In the genomic region with DNA sequence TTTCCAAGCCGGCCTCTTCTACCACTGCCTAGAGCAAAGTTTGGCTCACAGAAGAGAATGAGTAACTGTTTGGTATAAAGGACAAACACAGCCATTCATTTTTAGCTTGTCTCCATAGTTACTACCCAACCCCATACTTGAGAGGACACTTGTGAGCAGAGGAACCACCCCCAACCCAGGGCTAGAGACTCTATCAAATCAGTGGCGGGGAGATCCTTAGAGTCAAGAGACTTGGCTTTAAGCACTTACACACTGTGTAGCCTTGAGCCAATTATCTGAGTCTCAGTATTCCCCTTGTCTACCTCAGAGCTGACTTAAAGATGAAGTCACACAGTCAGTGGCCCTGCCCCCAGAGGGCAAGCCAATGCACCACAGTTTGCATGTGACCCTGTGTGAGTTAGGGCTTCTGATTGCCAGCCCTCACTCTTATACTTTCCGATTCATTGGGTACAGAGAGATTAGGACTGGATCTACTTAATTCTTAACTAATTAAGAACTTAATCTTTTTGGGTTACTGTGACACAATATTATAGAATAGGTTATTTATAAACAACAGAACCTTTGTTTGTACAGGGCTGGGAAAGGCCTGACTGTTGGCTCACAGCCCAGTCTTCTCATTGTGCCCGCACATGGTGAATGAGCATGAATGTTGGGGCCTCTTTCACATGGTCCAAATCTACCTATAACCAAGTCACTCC, we compare ENCODE assay signal across 9 mouse cellular contexts.
DNase-seq lines count a peak whose midpoint lies in the region; ATAC-seq lines count a peak whose summit lies in the region.
"Had no signal": no experiment of that assay in that cellular context is flagged by ENCODE, and none has a peak within 500 bp of the region (broad histone marks: within the 10 kb centered on the region; RNA-seq: fewer than 3 reads in every experiment).

No protein-coding gene starts in this region.

- H3K9ac ChIP-seq in limb, embryonic 12.5 days (replicated peaks): no peak overlapping the region
- no peak overlapping the region for H3K9ac ChIP-seq in hindbrain, embryonic 14.5 days
- H3K9ac ChIP-seq in stomach, embryonic 14.5 days (replicated peaks; ENCODE audit: low read depth, low read length): no peak overlapping the region

- H3K4me3 ChIP-seq in limb, embryonic 12.5 days (replicated peaks): no peak overlapping the region
- no peak overlapping the region for H3K4me3 ChIP-seq in limb, embryonic 10.5 days
- no peak overlapping the region for H3K4me3 ChIP-seq in hindbrain, embryonic 14.5 days (replicated peaks; ENCODE audit: low read length)
- H3K4me3 ChIP-seq in stomach, embryonic 14.5 days (ENCODE audit: low read depth, low read length): no peak overlapping the region

- no peaks in the 10 kb centered on the region for H3K36me3 ChIP-seq in limb, embryonic 12.5 days
- no peaks in the 10 kb centered on the region for H3K36me3 ChIP-seq in limb, embryonic 10.5 days
- no peaks in the 10 kb centered on the region for H3K36me3 ChIP-seq in hindbrain, embryonic 14.5 days (replicated peaks; ENCODE audit: control insufficient read depth, insufficient read depth)
- H3K36me3 ChIP-seq in stomach, embryonic 14.5 days (ENCODE audit: control insufficient read depth, insufficient read depth, low read length): no peaks in the 10 kb centered on the region

- 77% methylated on average over 4 of the region's 4 CpGs for WGBS in limb, embryonic 12.5 days
- WGBS in limb, embryonic 10.5 days: 92% methylated on average over 4 of the region's 4 CpGs
- WGBS in hindbrain, embryonic 14.5 days: 58% methylated on average over 4 of the region's 4 CpGs
- whole genome bisulfite sequencing in stomach, embryonic 14.5 days: 68% methylated on average over 4 of the region's 4 CpGs

- ATAC-seq in limb, embryonic 12.5 days (ENCODE audit: insufficient number of reproducible peaks, insufficient read depth, low FRiP score, low TSS enrichment, low read depth): peak; percentile 84
- ATAC-seq in hindbrain, embryonic 14.5 days (ENCODE audit: low FRiP score): peak; percentile 90
- peak; percentile 53; the same call in 1 of the 2 replicates for ATAC-seq in stomach, embryonic 14.5 days (ENCODE audit: insufficient number of reproducible peaks, insufficient read depth, low FRiP score, low read depth)

- no peaks in the 10 kb centered on the region for H3K27me3 ChIP-seq in limb, embryonic 12.5 days
- no peaks in the 10 kb centered on the region for H3K27me3 ChIP-seq in limb, embryonic 10.5 days (ENCODE audit: low read depth, poor library complexity, severe bottlenecking)
- no peaks in the 10 kb centered on the region for H3K27me3 ChIP-seq in hindbrain, embryonic 14.5 days (ENCODE audit: control insufficient read depth, insufficient read depth, low read length)
- no peaks in the 10 kb centered on the region for H3K27me3 ChIP-seq in stomach, embryonic 14.5 days (ENCODE audit: control insufficient read depth, insufficient read depth, low read length)

- H3K4me1 ChIP-seq in limb, embryonic 12.5 days (replicated peaks): no peaks in the 10 kb centered on the region
- no peaks in the 10 kb centered on the region for H3K4me1 ChIP-seq in limb, embryonic 10.5 days
- no peaks in the 10 kb centered on the region for H3K4me1 ChIP-seq in hindbrain, embryonic 14.5 days (replicated peaks; ENCODE audit: control insufficient read depth, insufficient read depth, low read length)
- H3K4me1 ChIP-seq in stomach, embryonic 14.5 days (ENCODE audit: control insufficient read depth, insufficient read depth, low read length): no peaks in the 10 kb centered on the region

- no peak for DNase-seq in limb, embryonic 10.5 days (ENCODE audit: low spot score)
- no peak for DNase-seq in hindbrain, embryonic 14.5 days (ENCODE audit: low spot score)
- peak; percentile 23 to 61 for DNase-seq in lung, adult 18-20 months
- no peak for DNase-seq in adrenal gland, adult (ENCODE audit: inconsistent age in 2 of 2, low spot score in 1 of 2)
- DNase-seq in urinary bladder, postnatal 25 days (ENCODE audit: low spot score): no peak
- DNase-seq in adrenal gland, postnatal 4 days (ENCODE audit: low spot score in 2 of 2): no peak
- DNase-seq: gastrocnemius, postnatal 10 days had no signal

- H3K27ac ChIP-seq in limb, embryonic 12.5 days: no peak overlapping the region
- no peak overlapping the region for H3K27ac ChIP-seq in limb, embryonic 10.5 days
- H3K27ac ChIP-seq in hindbrain, embryonic 14.5 days: peak overlapping the region; percentile 7; the same call in 1 of the 2 replicates
- H3K27ac ChIP-seq in stomach, embryonic 14.5 days (ENCODE audit: low read length): no peak overlapping the region

- no peak overlapping the region for H3K4me2 ChIP-seq in limb, embryonic 12.5 days
- H3K4me2 ChIP-seq in hindbrain, embryonic 14.5 days (replicated peaks): no peak overlapping the region
- no peak overlapping the region for H3K4me2 ChIP-seq in stomach, embryonic 14.5 days (replicated peaks; ENCODE audit: low read depth, low read length)

- H3K9me3 ChIP-seq in limb, embryonic 12.5 days: no peaks in the 10 kb centered on the region
- no peaks in the 10 kb centered on the region for H3K9me3 ChIP-seq in limb, embryonic 10.5 days (replicated peaks)
- H3K9me3 ChIP-seq in hindbrain, embryonic 14.5 days (ENCODE audit: control insufficient read depth, low read length): no peaks in the 10 kb centered on the region
- no peaks in the 10 kb centered on the region for H3K9me3 ChIP-seq in stomach, embryonic 14.5 days (ENCODE audit: control insufficient read depth, low read depth, low read length)

Comparison
In these comparisons a context has a peak if more than half of its experiments do, and no peak if none do; other contexts are left out.
1. DNase-seq: peak in lung, adult 18-20 months (2 of 2); none in limb, embryonic 10.5 days (single experiment), hindbrain, embryonic 14.5 days (single experiment), adrenal gland, adult (0 of 2), urinary bladder, postnatal 25 days (single experiment) and adrenal gland, postnatal 4 days (0 of 2).
2. Peak in every context shown above with its lines, with median percentiles within 50 percentile points of each other: ATAC-seq.